Mouse (Mus musculus) liver, embryonic 14.5 days (tissue): ENCODE measurements around the gene Rec8.

ENCODE experiments used
- CTCF ChIP-seq: IDR thresholded peaks from 2 replicates; pipeline ENCODE4 v1.5.1; 2016; ENCODE audit warnings: antibody characterized with exemption, low read depth, control low read depth
- EP300 ChIP-seq: IDR thresholded peaks from 2 replicates; pipeline ENCODE4 v1.6.1; 2016; ENCODE audit warnings: antibody characterized with exemption, low read depth

DNA sequence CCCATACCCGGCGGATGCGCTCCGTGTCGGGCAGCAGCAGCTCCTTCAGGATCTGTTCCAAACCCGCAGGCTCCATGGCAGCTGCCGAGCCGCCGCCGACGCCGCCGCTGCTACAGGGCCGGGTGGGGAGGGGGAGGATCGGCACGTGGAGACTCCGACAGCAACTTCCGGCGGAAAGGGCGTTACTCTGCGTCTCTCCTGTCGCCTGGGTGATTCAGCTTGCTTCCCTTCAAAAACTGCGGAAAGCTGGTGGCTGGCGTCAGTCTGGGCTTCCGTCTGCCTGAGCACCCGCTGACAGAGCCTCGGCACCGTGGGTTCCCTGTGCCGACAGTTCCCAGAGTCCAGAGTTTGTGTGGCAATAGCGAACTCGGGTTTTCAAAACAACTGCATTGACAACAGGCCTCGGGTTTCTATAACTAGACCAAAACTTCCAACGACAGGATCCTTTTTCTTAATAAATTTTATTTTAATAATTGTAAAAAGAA, 17.7 kb downstream of the Rec8 start, which contains the start of gene Ipo4:
- TF ChIP-seq CTCF (no peak), EP300 (no peak)
